In genomic region chr10:77526488-77526887, GRCm38 (mm10) we compare ENCODE assay signal across 27 mouse cellular contexts.
"Had no signal": no experiment of that assay in that cellular context is flagged by ENCODE, and none has a peak within 500 bp of the region (broad histone marks: within the 10 kb centered on the region; RNA-seq: fewer than 3 reads in every experiment).

No protein-coding gene starts in this region.

- ATAC-seq: hindbrain, postnatal 0 days; inflammation-experienced regulatory T-cells, adult 6 months; intestine, embryonic 15.5 days had no signal

- H3K36me3 ChIP-seq: heart, embryonic 13.5 days; heart, embryonic 15.5 days; hindbrain, embryonic 13.5 days; hindbrain, embryonic 15.5 days; intestine, embryonic 15.5 days; kidney, embryonic 15.5 days; limb, embryonic 10.5 days; limb, embryonic 12.5 days; liver, embryonic 13.5 days had no signal

- H3K4me2 ChIP-seq: heart, embryonic 11.5 days; heart, embryonic 13.5 days; heart, embryonic 15.5 days; hindbrain, embryonic 13.5 days; hindbrain, embryonic 15.5 days; intestine, embryonic 15.5 days; kidney, embryonic 15.5 days; limb, embryonic 12.5 days; liver, embryonic 11.5 days; liver, embryonic 13.5 days had no signal

- H3K9ac ChIP-seq: heart, embryonic 13.5 days; heart, embryonic 15.5 days; hindbrain, embryonic 13.5 days; hindbrain, embryonic 15.5 days; intestine, embryonic 15.5 days; kidney, embryonic 15.5 days; limb, embryonic 12.5 days; liver, embryonic 13.5 days had no signal

- DNase-seq: gastrocnemius, postnatal 14 days; gastrocnemius, postnatal 36 days; heart, adult 11 months; heart, adult 2 months; heart, postnatal 14 days; heart, postnatal 36 days; kidney, adult 11 months; kidney, adult 2 months; kidney, adult 9 months; kidney, postnatal 14 days; kidney, postnatal 36 days; liver; liver, embryonic 13.5 days had no signal

- H3K4me3 ChIP-seq: heart, adult 2 months; heart, embryonic 13.5 days; heart, embryonic 15.5 days; hindbrain, embryonic 13.5 days; hindbrain, embryonic 15.5 days; intestine, embryonic 15.5 days; kidney, embryonic 15.5 days; left cerebral cortex, adult 2 months; limb, embryonic 10.5 days; limb, embryonic 12.5 days; liver, embryonic 13.5 days had no signal

- H3K9me3 ChIP-seq: heart, embryonic 13.5 days; heart, embryonic 15.5 days; hindbrain, embryonic 13.5 days; hindbrain, embryonic 15.5 days; intestine, embryonic 15.5 days; kidney, embryonic 15.5 days; limb, embryonic 10.5 days; limb, embryonic 12.5 days; liver, embryonic 13.5 days had no signal

- H3K27ac ChIP-seq: heart, adult 2 months; heart, embryonic 13.5 days; heart, embryonic 15.5 days; hindbrain, embryonic 13.5 days; hindbrain, embryonic 15.5 days; hindbrain, postnatal 0 days; intestine, embryonic 15.5 days; kidney, embryonic 15.5 days; kidney, postnatal 0 days; left cerebral cortex, adult 2 months; limb, embryonic 10.5 days; limb, embryonic 12.5 days; liver, embryonic 13.5 days had no signal

- H3K27me3 ChIP-seq: heart, embryonic 15.5 days; hindbrain, embryonic 15.5 days; intestine, embryonic 15.5 days; kidney, embryonic 15.5 days; limb, embryonic 12.5 days had no signal
